Mouse (Mus musculus) heart, embryonic 11.5 days (tissue): ENCODE measurements around the gene 3110040M04Rik. TPM values are rescaled to one million over a fixed set of nuclear protein-coding genes. Genes with fewer than 3 reads are reported as not detected.
A peak's percentile ranks its signal among the peaks of the same experiment; 100 is the strongest.
"Not testable (repeated sequence)": the region's sequence is repeated elsewhere in the genome, so short reads cannot be mapped to it uniquely, and the experiment has no call there.

Source experiments
- ATAC-seq: fragments of 200-750 bp; cut with Nextera tagmentation; replicated peaks from 2 replicates; pipeline ENCODE4 v1.8.0; 2017; ENCODE audit warnings: moderate library complexity; ENCODE audit not compliant: insufficient number of reproducible peaks, low FRiP score, low TSS enrichment
- H3K27ac ChIP-seq: fragments of 300-500 bp; sonication (generic); 2 replicates; pipeline ENCODE4 v1.5.1; 2014; ENCODE audit warnings: mild to moderate bottlenecking, low read depth, low read length
- H3K27me3 ChIP-seq: fragments of 300-500 bp; sonication (generic); 2 replicates; pipeline ENCODE4 v1.6.1; 2014; ENCODE audit warnings: mild to moderate bottlenecking, low read length, mixed read lengths; ENCODE audit not compliant: control insufficient read depth, insufficient read depth
- H3K36me3 ChIP-seq: fragments of 300-500 bp; sonication (generic); 2 replicates; pipeline ENCODE4 v1.6.1; 2014; ENCODE audit warnings: mild to moderate bottlenecking, low read length, moderate library complexity, mixed read lengths; ENCODE audit not compliant: control insufficient read depth, insufficient read depth
- H3K4me1 ChIP-seq: fragments of 300-500 bp; sonication (generic); 2 replicates; pipeline ENCODE4 v1.6.1; 2014; ENCODE audit warnings: low read length; ENCODE audit not compliant: control insufficient read depth, insufficient read depth
- H3K4me2 ChIP-seq: fragments of 300-500 bp; sonication (generic); 2 replicates; pipeline ENCODE4 v1.6.1; 2014; ENCODE audit warnings: mild to moderate bottlenecking, moderate library complexity
- H3K4me3 ChIP-seq: fragments of 300-500 bp; sonication (generic); 2 replicates; pipeline ENCODE4 v1.5.1; 2014; ENCODE audit warnings: low read depth, low read length
- H3K9ac ChIP-seq: fragments of 300-500 bp; sonication (generic); 2 replicates; pipeline ENCODE4 v1.6.1; 2014; ENCODE audit warnings: mild to moderate bottlenecking, low read depth, low read length, moderate library complexity
- H3K9me3 ChIP-seq: fragments of 300-500 bp; sonication (generic); replicated peaks from 2 replicates; pipeline ENCODE4 v1.6.1; 2016; ENCODE audit warnings: low read length; ENCODE audit not compliant: control insufficient read depth
- WGBS: fragments of 180-500 bp; shearing (Covaris S2); extraction: QIAGEN DNeasy Blood & Tissue Kit; methylation state at CpG from one replicate; pipeline ENCODE4 v1.1.7; 2014; ENCODE audit not compliant: insufficient replicate concordance; 5-methylcytosine and 5-hydroxymethylcytosine counted together
- polyA plus RNA-seq: library from polyadenylated mRNA; unstranded; fragments of >200 nt; fragmentation: Nextera tagmentation; extraction: Ambion mirVana; gene quantifications from 2 replicates; pipeline ENCODE4 v1.2.1, GENCODE M21; 2014

3110040M04Rik gene
- polyA plus RNA-seq, 1 experiment from 2014 or later = 1.1 TPM

- Histone ChIP-seq H3K9ac (no peak overlapping the region), H3K9me3 (no peaks in the 10 kb centered on the region), H3K27ac (no peak overlapping the region), H3K4me1 (no peaks in the 10 kb centered on the region), H3K27me3 (no peaks in the 10 kb centered on the region), H3K4me3 (no peak overlapping the region), H3K36me3 (no peaks in the 10 kb centered on the region), H3K4me2 (no peak overlapping the region)
- WGBS = 61% methylated on average over 3 of the region's 3 CpGs
- no peak for ATAC-seq
Observed at GRCm38 (mm10) chr1:151168637-151169036, 35.3 kb upstream of the 3110040M04Rik start.

- no peak overlapping the region for H3K4me2 ChIP-seq
- H3K4me1 ChIP-seq = no peaks in the 10 kb centered on the region
- 60% methylated on average over 2 of the region's 2 CpGs for WGBS
- H3K4me3 ChIP-seq = no peak overlapping the region
- H3K9ac ChIP-seq = no peak overlapping the region
- no peaks in the 10 kb centered on the region for H3K27me3 ChIP-seq
- H3K27ac ChIP-seq = no peak overlapping the region
- no peaks in the 10 kb centered on the region for H3K36me3 ChIP-seq
- no peak for ATAC-seq
- H3K9me3 ChIP-seq = no peaks in the 10 kb centered on the region
Observed at GRCm38 (mm10) chr1:151171572-151172461, 32.1 kb upstream of the 3110040M04Rik start.

GRCm38 (mm10) chr1:151177030-151177936 lies 26.6 kb upstream of the 3110040M04Rik start:
- Histone ChIP-seq H3K4me2 (peak overlapping the region; percentile 62), H3K36me3 (no peaks in the 10 kb centered on the region), H3K27me3 (no peaks in the 10 kb centered on the region), H3K27ac (peak overlapping the region; percentile 78), H3K9me3 (no peaks in the 10 kb centered on the region), H3K4me1 (peaks cover 11% of the 10 kb centered on the region), H3K9ac (no peak overlapping the region), H3K4me3 (peak overlapping the region; percentile 30; the same call in 1 of the 2 replicates)
- 13% methylated on average over 10 of the region's 10 CpGs for WGBS
- ATAC-seq = peak; percentile 90

GRCm38 (mm10) chr1:151177937-151178271 lies 26.0 kb upstream of the 3110040M04Rik start:
- H3K4me1 ChIP-seq = peaks cover 11% of the 10 kb centered on the region
- no peaks in the 10 kb centered on the region for H3K27me3 ChIP-seq
- no peak overlapping the region for H3K9ac ChIP-seq
- peak overlapping the region; percentile 30; the same call in 1 of the 2 replicates for H3K4me3 ChIP-seq
- H3K27ac ChIP-seq = peak overlapping the region; percentile 78
- peak; percentile 54 for ATAC-seq
- peak overlapping the region; percentile 62 for H3K4me2 ChIP-seq
- WGBS = 28% methylated on average over 4 of the region's 4 CpGs
- no peaks in the 10 kb centered on the region for H3K36me3 ChIP-seq
- no peaks in the 10 kb centered on the region for H3K9me3 ChIP-seq

- peak overlapping the region; percentile 34; the same call in 1 of the 2 replicates for H3K9ac ChIP-seq
- H3K4me1 ChIP-seq = peaks cover 11% of the 10 kb centered on the region
- no peaks in the 10 kb centered on the region for H3K27me3 ChIP-seq
- no peaks in the 10 kb centered on the region for H3K36me3 ChIP-seq
- H3K9me3 ChIP-seq = no peaks in the 10 kb centered on the region
- H3K4me2 ChIP-seq = no peak overlapping the region
- no peak for ATAC-seq
- peak overlapping the region; percentile 35; the same call in 1 of the 2 replicates for H3K27ac ChIP-seq
- 65% methylated on average over 2 of the region's 2 CpGs for WGBS
- H3K4me3 ChIP-seq = no peak overlapping the region
Observed at GRCm38 (mm10) chr1:151178505-151179083, 25.3 kb upstream of the 3110040M04Rik start.

- H3K27ac ChIP-seq = no peak overlapping the region
- peaks cover 11% of the 10 kb centered on the region for H3K4me1 ChIP-seq
- no peaks in the 10 kb centered on the region for H3K27me3 ChIP-seq
- H3K9ac ChIP-seq = no peak overlapping the region
- H3K4me2 ChIP-seq = no peak overlapping the region
- ATAC-seq = no peak
- no peaks in the 10 kb centered on the region for H3K36me3 ChIP-seq
- H3K4me3 ChIP-seq = no peak overlapping the region
- WGBS = 85% methylated on average over 2 of the region's 2 CpGs
- H3K9me3 ChIP-seq = no peaks in the 10 kb centered on the region
Observed at GRCm38 (mm10) chr1:151180167-151180566, 23.8 kb upstream of the 3110040M04Rik start.

- not testable (repeated sequence) for H3K9me3 ChIP-seq, H3K4me1 ChIP-seq, H3K27ac ChIP-seq, H3K4me2 ChIP-seq, H3K27me3 ChIP-seq, H3K4me3 ChIP-seq, H3K9ac ChIP-seq, ATAC-seq, H3K36me3 ChIP-seq
- WGBS = no CpG with 5 or more reads among the region's 7 CpGs
Observed at GRCm38 (mm10) chr1:151182266-151182665, 21.7 kb upstream of the 3110040M04Rik start, which contains the start of gene Gm47985. TSS of gene Gm47985 (plus strand) at chr1:151182537.

- not testable (repeated sequence) for H3K27me3 ChIP-seq, H3K4me1 ChIP-seq, H3K27ac ChIP-seq, H3K9ac ChIP-seq, H3K4me3 ChIP-seq, ATAC-seq, H3K9me3 ChIP-seq, H3K36me3 ChIP-seq, H3K4me2 ChIP-seq
- 85% methylated on average over 3 of the region's 3 CpGs for WGBS
Observed at GRCm38 (mm10) chr1:151186186-151186585, 17.7 kb upstream of the 3110040M04Rik start.
